Mouse (Mus musculus) cerebellum, adult 11-12 months (tissue): ENCODE data around the gene Defb10.
"Not testable (repeated sequence)": the region's sequence is repeated elsewhere in the genome, so short reads cannot be mapped to it uniquely, and the experiment has no call there.

Experiments used
- DNase-seq: peaks from one replicate; pipeline ENCODE4 v3.0.0; 2022

The Defb10 gene

GRCm38 (mm10) chr8:21858586-21858985 is at the start of gene Defb10:
Gene Defb10, plus strand, starts transcription at chr8:21858901.
- not testable (repeated sequence) for DNase-seq

DNA sequence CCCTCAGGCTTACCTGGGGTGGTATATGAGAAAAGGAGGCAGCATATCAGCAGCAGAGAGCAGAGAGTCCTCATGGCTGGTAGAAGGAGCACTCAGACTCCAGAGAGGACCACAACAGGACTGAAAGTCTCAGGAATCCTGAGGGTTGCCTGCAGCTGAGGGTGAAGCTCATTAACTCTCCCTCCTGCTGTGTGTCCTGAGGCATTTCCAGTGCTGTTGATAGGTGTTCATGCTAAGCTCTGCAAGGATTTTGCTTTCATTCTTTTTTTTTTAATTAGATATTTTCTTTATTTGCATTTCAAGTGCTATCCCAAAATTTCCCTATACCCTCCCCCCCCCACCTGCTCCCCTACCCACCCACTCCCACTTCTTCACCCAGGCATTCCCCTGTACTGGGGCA is 26.6 kb downstream of the Defb10 start, which contains the start of gene Defb9:
TSS of gene Defb9 (minus strand) at position 101 of the 400 bp plus-strand sequence.
- DNase-seq, result not testable (repeated sequence)

DNA sequence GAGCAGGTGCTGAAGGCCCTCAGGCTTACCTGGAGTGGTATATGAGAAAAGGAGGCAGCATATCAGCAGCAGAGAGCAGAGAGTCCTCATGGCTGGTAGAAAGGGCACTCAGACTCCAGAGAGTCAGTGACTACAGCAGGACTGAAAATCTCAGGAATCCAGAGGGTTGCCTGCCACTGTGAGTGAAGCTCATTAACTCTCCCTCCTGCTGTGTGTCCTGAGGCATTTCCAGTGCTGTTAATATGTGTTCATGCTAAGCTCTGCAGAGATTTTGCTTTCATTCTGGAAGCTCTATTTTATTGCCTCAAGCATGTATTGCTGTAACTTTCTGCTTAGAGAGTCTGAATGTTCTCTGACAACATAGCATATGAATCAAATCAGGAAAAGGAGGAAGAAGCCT is 47.6 kb downstream of the Defb10 start, which contains the start of gene Defb11:
TSS of gene Defb11 (minus strand) at position 123 of the 400 bp plus-strand sequence.
- not testable (repeated sequence) for DNase-seq
